Mouse (Mus musculus) forebrain, embryonic 10.5 days (tissue): Measurements from ENCODE around the gene Ppp2r3d. TPM values are rescaled to one million over a fixed set of nuclear protein-coding genes. Genes with fewer than 3 reads are reported as not detected.

Source experiments
- DNase-seq: peaks from one replicate; pipeline ENCODE4 v3.0.0-alpha.2; 2017; ENCODE audit warnings: low spot score; ENCODE audit errors: extremely low spot score
- H3K27ac ChIP-seq: fragments of 300-500 bp; sonication (generic); 2 replicates; pipeline ENCODE4 v1.5.1; 2016; ENCODE audit warnings: mild to moderate bottlenecking
- H3K27me3 ChIP-seq: fragments of 300-500 bp; sonication (generic); 2 replicates; pipeline ENCODE4 v1.6.1; 2016; ENCODE audit warnings: mild to moderate bottlenecking; ENCODE audit not compliant: poor library complexity, severe bottlenecking
- H3K36me3 ChIP-seq: fragments of 300-500 bp; sonication (generic); replicated peaks from 2 replicates; pipeline ENCODE4 v1.6.1; 2016; ENCODE audit warnings: mild to moderate bottlenecking, moderate library complexity
- H3K4me1 ChIP-seq: fragments of 300-500 bp; sonication (generic); 2 replicates; pipeline ENCODE4 v1.6.1; 2016
- H3K4me3 ChIP-seq: fragments of 300-500 bp; sonication (generic); 2 replicates; pipeline ENCODE4 v1.5.1; 2016; ENCODE audit warnings: mild to moderate bottlenecking, moderate library complexity
- H3K9me3 ChIP-seq: fragments of 300-500 bp; sonication (generic); 2 replicates; pipeline ENCODE4 v1.6.1; 2016; ENCODE audit warnings: mild to moderate bottlenecking, moderate library complexity
- WGBS: fragments of 180-500 bp; shearing (Covaris S2); methylation state at CpG from one replicate; pipeline ENCODE4 v1.1.7; 2016; 5-methylcytosine and 5-hydroxymethylcytosine counted together
- polyA plus RNA-seq: library from polyadenylated mRNA; unstranded; fragments of >200 nt; fragmentation: Nextera tagmentation; extraction: Ambion mirVana; gene quantifications from 2 replicates; pipeline ENCODE4 v1.2.1, GENCODE M21; 2016

The Ppp2r3d gene
- polyA plus RNA-seq, 1 experiment from 2014 or later, result 111 TPM

- Histone ChIP-seq H3K4me3 (no peak overlapping the region), H3K27ac (no peak overlapping the region), H3K9me3 (peaks cover 37% of the 10 kb centered on the region), H3K36me3 (peaks cover 39% of the 10 kb centered on the region), H3K4me1 (no peaks in the 10 kb centered on the region), H3K27me3 (no peaks in the 10 kb centered on the region)
- WGBS, result over 99% methylated on average over 20 of the region's 22 CpGs
- DNase-seq, result no peak
Measured at GRCm38 (mm10) chr9:124438686-124439346, 37.9 kb downstream of the Ppp2r3d start.

DNA sequence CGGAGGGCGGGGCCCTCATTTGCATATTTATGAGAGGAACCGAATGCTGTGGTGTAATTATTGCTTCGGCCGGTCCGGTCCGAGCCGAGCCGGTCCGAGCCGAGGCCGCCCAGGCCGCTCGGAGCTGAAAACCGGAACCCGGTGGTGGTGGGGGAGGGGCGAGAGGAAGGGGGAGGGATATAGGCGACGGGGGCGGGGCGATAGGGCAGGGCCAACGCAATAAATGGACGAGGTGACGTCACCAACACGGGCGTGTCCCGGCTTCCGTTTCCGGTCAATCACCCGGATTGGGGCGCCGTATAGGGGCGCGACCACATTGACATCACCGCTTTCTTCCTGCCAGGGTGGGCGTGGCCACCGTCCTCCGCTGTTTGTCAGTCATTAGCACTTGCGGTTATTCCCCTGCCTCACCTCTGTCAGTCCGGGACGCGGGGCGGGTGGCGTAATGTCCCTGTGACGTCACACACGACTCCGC lies 51.2 kb downstream of the Ppp2r3d start:
- no peaks in the 10 kb centered on the region for H3K9me3 ChIP-seq
- DNase-seq, result peak; percentile 94

DNA sequence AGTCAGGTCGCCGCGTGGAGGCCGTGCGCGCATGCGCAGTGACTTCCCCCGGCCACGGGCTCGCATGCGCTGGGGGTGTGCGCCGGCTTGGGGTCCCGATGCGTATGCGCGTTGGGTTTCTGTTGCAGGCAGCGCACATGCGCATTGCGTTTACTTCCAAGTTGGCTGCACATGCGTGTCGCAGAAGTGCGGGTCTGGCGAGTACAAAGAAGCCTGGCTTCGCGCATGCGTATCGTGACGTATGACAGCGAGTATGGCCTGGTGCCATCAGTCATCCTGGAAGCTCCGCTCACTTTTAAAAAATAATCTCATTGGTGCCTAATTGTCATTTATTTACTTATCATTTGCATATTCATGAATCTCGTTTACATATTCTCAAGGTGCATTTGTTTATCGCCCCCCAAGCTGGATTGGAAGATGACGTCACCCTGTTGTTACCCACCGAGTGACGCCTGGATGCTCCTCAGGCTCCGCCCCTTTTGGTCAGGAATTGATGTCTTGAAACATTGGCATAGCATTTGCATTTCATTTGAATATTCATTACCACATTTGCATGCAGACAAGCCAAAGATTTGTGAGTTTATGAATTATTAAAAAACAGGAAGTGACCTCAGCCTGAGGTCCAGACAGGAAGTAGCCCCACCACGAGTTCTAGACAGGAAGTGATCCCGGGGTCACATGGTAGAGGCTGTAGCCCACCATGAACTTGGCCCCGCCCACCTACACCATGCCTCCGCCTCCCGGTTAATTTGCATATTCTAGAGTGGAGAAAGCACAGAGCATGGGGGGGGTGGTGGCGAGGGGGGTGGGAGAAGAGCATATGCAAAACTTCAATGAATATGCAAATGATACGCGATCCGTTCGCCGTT lies 51.9 kb downstream of the Ppp2r3d start:
- Histone ChIP-seq H3K27ac (peak overlapping the region; percentile 97), H3K36me3 (no peaks in the 10 kb centered on the region), H3K4me3 (peak overlapping the region; percentile 79), H3K27me3 (no peaks in the 10 kb centered on the region), H3K9me3 (no peaks in the 10 kb centered on the region), H3K4me1 (peaks cover 4% of the 10 kb centered on the region)
- under 1% methylated on average over 48 of the region's 48 CpGs for WGBS
- peak; percentile 97 for DNase-seq

More for the DNA sequence above, 51.2 kb downstream of the Ppp2r3d start:
- under 1% methylated on average over 46 of the region's 47 CpGs for WGBS
- H3K36me3 ChIP-seq, result no peaks in the 10 kb centered on the region
- peaks cover 4% of the 10 kb centered on the region for H3K4me1 ChIP-seq
- H3K4me3 ChIP-seq, result peak overlapping the region; percentile 79
- H3K27me3 ChIP-seq, result no peaks in the 10 kb centered on the region
- H3K27ac ChIP-seq, result peak overlapping the region; percentile 97

DNA sequence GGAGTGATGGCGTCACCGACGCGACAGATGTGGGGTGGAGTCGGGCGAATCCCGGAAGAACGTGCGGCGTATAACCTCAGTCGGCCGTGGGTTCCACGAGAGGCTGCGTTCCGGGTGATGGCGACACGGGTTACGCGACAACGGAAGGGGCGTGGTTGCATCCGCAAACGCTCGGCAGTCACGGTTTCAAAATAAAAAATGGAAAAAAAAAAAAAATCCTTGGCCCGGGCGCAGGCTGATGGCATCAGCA lies 52.5 kb downstream of the Ppp2r3d start:
- no peak for DNase-seq
- under 1% methylated on average over 27 of the region's 27 CpGs for WGBS
- peak overlapping the region; percentile 79 for H3K4me3 ChIP-seq
- peak overlapping the region; percentile 97 for H3K27ac ChIP-seq
- no peaks in the 10 kb centered on the region for H3K27me3 ChIP-seq
- H3K36me3 ChIP-seq, result no peaks in the 10 kb centered on the region
- no peaks in the 10 kb centered on the region for H3K9me3 ChIP-seq
- H3K4me1 ChIP-seq, result peaks cover 4% of the 10 kb centered on the region

GRCm38 (mm10) chr9:124423552-124424291 lies 53.0 kb downstream of the Ppp2r3d start:
- no peaks in the 10 kb centered on the region for H3K27me3 ChIP-seq
- no peaks in the 10 kb centered on the region for H3K9me3 ChIP-seq
- H3K27ac ChIP-seq, result peak overlapping the region; percentile 97
- H3K36me3 ChIP-seq, result no peaks in the 10 kb centered on the region
- peak overlapping the region; percentile 79 for H3K4me3 ChIP-seq
- DNase-seq, result peak; percentile 96
- under 1% methylated on average over 74 of the region's 74 CpGs for WGBS
- peaks cover 4% of the 10 kb centered on the region for H3K4me1 ChIP-seq

DNA sequence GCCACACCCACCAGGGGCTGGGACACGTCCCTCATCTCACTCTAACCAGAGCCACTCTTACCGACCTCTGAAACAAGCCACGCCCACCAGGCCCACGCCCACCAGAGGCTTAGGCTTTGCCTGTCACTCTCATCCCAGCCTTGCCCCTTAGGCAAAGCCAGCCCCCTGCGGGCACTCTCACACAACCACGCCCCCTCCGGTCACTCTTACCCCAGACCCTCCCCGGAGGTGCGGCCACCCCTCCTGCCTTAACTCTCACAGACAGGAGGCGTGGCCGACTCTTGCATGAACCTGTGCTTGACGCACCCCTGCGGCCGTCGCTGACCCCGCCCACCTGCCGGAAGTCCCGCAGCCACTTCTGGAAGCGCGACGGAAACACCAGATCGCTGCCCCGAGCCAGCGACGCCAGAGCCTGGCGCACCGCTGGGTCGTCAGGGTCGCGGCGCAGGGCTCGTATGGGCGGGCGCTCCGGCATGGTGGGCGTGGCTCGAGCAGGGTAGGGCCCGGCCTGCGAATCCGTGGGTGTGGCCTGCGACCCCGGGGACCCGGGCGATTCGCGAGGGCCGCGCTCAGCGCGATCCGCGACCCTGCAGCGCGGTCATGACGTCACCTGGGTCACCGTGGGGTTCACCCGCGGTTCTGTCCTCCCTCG lies 53.7 kb downstream of the Ppp2r3d start:
- Histone ChIP-seq H3K9me3 (no peaks in the 10 kb centered on the region), H3K27ac (peak overlapping the region; percentile 97), H3K4me3 (peak overlapping the region; percentile 79), H3K27me3 (no peaks in the 10 kb centered on the region), H3K4me1 (peaks cover 4% of the 10 kb centered on the region), H3K36me3 (no peaks in the 10 kb centered on the region)
- DNase-seq, result peak; percentile 94
- under 1% methylated on average over 59 of the region's 59 CpGs for whole genome bisulfite sequencing

DNA sequence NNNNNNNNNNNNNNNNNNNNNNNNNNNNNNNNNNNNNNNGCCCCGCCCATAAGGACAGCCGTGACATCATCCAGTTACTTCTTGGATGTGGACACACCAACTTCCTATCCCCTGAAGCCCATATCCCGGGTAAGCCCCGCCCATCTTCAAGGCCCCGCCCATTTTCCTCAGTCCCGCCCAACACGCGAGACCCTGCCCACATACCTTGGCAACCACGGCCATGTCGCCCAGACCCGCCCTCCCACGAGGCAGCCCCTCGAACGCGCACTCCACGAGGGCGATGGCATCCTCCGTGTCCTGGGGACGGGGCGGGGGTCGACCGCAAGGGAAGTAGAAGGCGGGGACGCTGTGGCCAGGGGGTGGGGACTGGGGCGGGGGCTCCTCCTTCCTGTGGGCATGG lies 54.3 kb downstream of the Ppp2r3d start:
- Histone ChIP-seq H3K9me3 (no peaks in the 10 kb centered on the region), H3K36me3 (no peaks in the 10 kb centered on the region), H3K27ac (peak overlapping the region; percentile 97), H3K4me1 (peaks cover 4% of the 10 kb centered on the region), H3K4me3 (peak overlapping the region; percentile 79), H3K27me3 (no peaks in the 10 kb centered on the region)
- no peak for DNase-seq
- WGBS, result 5% methylated on average over 23 of the region's 25 CpGs

DNA sequence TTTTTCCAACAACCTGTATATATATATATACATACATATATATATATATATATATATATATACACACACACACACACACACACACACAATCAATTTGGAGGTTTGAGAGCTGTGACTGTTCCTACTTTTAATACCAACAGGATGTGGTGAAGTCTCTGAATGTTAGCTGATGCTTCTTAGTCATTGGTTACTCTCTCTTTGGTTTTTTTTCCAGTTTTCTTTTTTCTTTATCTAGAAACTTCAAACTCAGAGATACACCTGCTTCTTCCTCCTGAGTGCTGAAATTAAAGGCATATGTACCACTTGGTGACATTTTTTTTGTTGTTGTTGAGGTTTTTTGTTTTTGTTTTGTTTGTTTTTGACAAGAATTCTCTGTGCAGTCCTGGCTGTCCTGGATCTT lies 63.8 kb downstream of the Ppp2r3d start:
- Histone ChIP-seq H3K27ac (no peak overlapping the region), H3K4me1 (no peaks in the 10 kb centered on the region), H3K27me3 (no peaks in the 10 kb centered on the region), H3K4me3 (no peak overlapping the region), H3K36me3 (no peaks in the 10 kb centered on the region), H3K9me3 (no peaks in the 10 kb centered on the region)
- no peak for DNase-seq

DNA sequence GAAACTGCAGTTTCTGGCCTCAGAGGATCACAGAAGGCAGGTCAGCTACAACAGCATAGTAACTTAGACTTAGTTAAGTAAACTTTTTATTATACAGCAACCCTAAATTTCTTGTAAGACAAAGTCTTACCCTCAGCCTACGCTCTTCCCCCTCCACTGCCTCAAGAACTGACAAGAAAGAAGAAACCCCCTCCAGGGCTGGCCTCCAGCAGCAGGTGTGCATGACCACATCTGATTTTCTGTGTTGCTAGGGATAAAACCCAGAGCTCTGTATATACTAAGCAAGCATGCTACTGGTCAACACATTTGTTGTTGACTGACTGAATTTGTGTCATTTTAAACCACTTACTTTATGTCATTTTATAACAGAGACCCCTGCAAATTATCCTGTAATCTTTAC lies 65.1 kb downstream of the Ppp2r3d start:
- Histone ChIP-seq H3K27ac (no peak overlapping the region), H3K4me3 (no peak overlapping the region), H3K27me3 (no peaks in the 10 kb centered on the region), H3K9me3 (no peaks in the 10 kb centered on the region), H3K36me3 (no peaks in the 10 kb centered on the region), H3K4me1 (no peaks in the 10 kb centered on the region)
- WGBS, result 68% methylated on average over 1 of the region's 1 CpGs
- DNase-seq, result no peak

- no peak overlapping the region for H3K27ac ChIP-seq
- H3K27me3 ChIP-seq, result no peaks in the 10 kb centered on the region
- DNase-seq, result no peak
- H3K9me3 ChIP-seq, result no peaks in the 10 kb centered on the region
- H3K4me1 ChIP-seq, result no peaks in the 10 kb centered on the region
- 70% methylated on average over 1 of the region's 1 CpGs for WGBS
- H3K4me3 ChIP-seq, result no peak overlapping the region
- no peaks in the 10 kb centered on the region for H3K36me3 ChIP-seq
Measured at GRCm38 (mm10) chr9:124408564-124408963, 68.1 kb downstream of the Ppp2r3d start.
